Comparison of ENCODE assay signal across 21 mouse cellular contexts in genomic region chr7:63861123-63861522, GRCm38 (mm10). TPM values are rescaled to one million over a fixed set of nuclear protein-coding genes. Genes with fewer than 3 reads are reported as not detected.
DNase-seq lines count a peak whose midpoint lies in the region; ATAC-seq and TF ChIP-seq lines count a peak whose summit lies in the region.
"Had no signal": no experiment of that assay in that cellular context is flagged by ENCODE, and none has a peak within 500 bp of the region (broad histone marks: within the 10 kb centered on the region; RNA-seq: fewer than 3 reads in every experiment).

No protein-coding gene starts in this region.

- TF ChIP-seq CTCF in kidney, postnatal 0 days (IDR thresholded peaks at IDR 0.05; ENCODE audit: low read depth), result no peak
- no peak for TF ChIP-seq CTCF in intestine, postnatal 0 days (IDR thresholded peaks at IDR 0.05; ENCODE audit: low read depth)
- TF ChIP-seq CTCF in stomach, postnatal 0 days (IDR thresholded peaks at IDR 0.05; ENCODE audit: low read depth), result no peak

- no peaks in the 10 kb centered on the region for H3K27me3 ChIP-seq in kidney, postnatal 0 days (ENCODE audit: insufficient read depth, low read length)
- no peaks in the 10 kb centered on the region for H3K27me3 ChIP-seq in kidney, embryonic 14.5 days (ENCODE audit: control insufficient read depth, insufficient read depth, low read length)
- H3K27me3 ChIP-seq in intestine, postnatal 0 days (replicated peaks; ENCODE audit: control insufficient read depth, insufficient read depth, low read length), result no peaks in the 10 kb centered on the region
- H3K27me3 ChIP-seq in stomach, postnatal 0 days (ENCODE audit: control insufficient read depth, insufficient read depth, low read length), result no peaks in the 10 kb centered on the region
- no peaks in the 10 kb centered on the region for H3K27me3 ChIP-seq in midbrain, embryonic 14.5 days (ENCODE audit: control insufficient read depth, insufficient read depth, low read length)
- H3K27me3 ChIP-seq: embryonic facial prominence, embryonic 15.5 days; forebrain, embryonic 15.5 days; heart, embryonic 15.5 days; hindbrain, embryonic 13.5 days had no signal

- H3K9me3 ChIP-seq in kidney, postnatal 0 days (replicated peaks; ENCODE audit: low read length), result no peaks in the 10 kb centered on the region
- H3K9me3 ChIP-seq in kidney, embryonic 14.5 days (ENCODE audit: control insufficient read depth, low read length), result no peaks in the 10 kb centered on the region
- no peaks in the 10 kb centered on the region for H3K9me3 ChIP-seq in intestine, postnatal 0 days (ENCODE audit: control insufficient read depth)
- no peaks in the 10 kb centered on the region for H3K9me3 ChIP-seq in stomach, postnatal 0 days (ENCODE audit: control insufficient read depth, low read length)
- H3K9me3 ChIP-seq in midbrain, embryonic 14.5 days (ENCODE audit: control insufficient read depth, low read length), result no peaks in the 10 kb centered on the region
- H3K9me3 ChIP-seq: embryonic facial prominence, embryonic 15.5 days; forebrain, embryonic 15.5 days; heart, embryonic 15.5 days; hindbrain, embryonic 13.5 days had no signal

- H3K27ac ChIP-seq in kidney, postnatal 0 days, result no peak overlapping the region
- no peak overlapping the region for H3K27ac ChIP-seq in kidney, embryonic 14.5 days (ENCODE audit: low read depth, low read length)
- peak overlapping the region; percentile 55; the same call in 1 of the 2 replicates for H3K27ac ChIP-seq in intestine, postnatal 0 days (ENCODE audit: low read depth, low read length)
- no peak overlapping the region for H3K27ac ChIP-seq in stomach, postnatal 0 days (replicated peaks)
- H3K27ac ChIP-seq in midbrain, embryonic 14.5 days (replicated peaks; ENCODE audit: low read depth, low read length), result no peak overlapping the region
- H3K27ac ChIP-seq: embryonic facial prominence, embryonic 15.5 days; forebrain, embryonic 15.5 days; heart, embryonic 15.5 days; hindbrain, embryonic 13.5 days had no signal

- H3K9ac ChIP-seq in kidney, postnatal 0 days (ENCODE audit: low read depth, low read length), result no peak overlapping the region
- no peak overlapping the region for H3K9ac ChIP-seq in kidney, embryonic 14.5 days (ENCODE audit: low read depth, low read length)
- no peak overlapping the region for H3K9ac ChIP-seq in intestine, postnatal 0 days (ENCODE audit: low read depth, low read length)
- no peak overlapping the region for H3K9ac ChIP-seq in stomach, postnatal 0 days (ENCODE audit: low read length)
- H3K9ac ChIP-seq in midbrain, embryonic 14.5 days (replicated peaks; ENCODE audit: low read length), result no peak overlapping the region
- H3K9ac ChIP-seq: embryonic facial prominence, embryonic 15.5 days; forebrain, embryonic 15.5 days; heart, embryonic 15.5 days; hindbrain, embryonic 13.5 days had no signal

- whole genome bisulfite sequencing in kidney, postnatal 0 days, result 87% methylated on average over 6 of the region's 6 CpGs
- WGBS in kidney, embryonic 14.5 days, result 88% methylated on average over 6 of the region's 6 CpGs
- 58% methylated on average over 6 of the region's 6 CpGs for WGBS in intestine, postnatal 0 days
- WGBS in stomach, postnatal 0 days, result 83% methylated on average over 6 of the region's 6 CpGs
- whole genome bisulfite sequencing in midbrain, embryonic 14.5 days, result 93% methylated on average over 6 of the region's 6 CpGs

- H3K4me2 ChIP-seq in kidney, postnatal 0 days (ENCODE audit: low read length), result no peak overlapping the region
- H3K4me2 ChIP-seq in kidney, embryonic 14.5 days (replicated peaks; ENCODE audit: low read depth, low read length), result no peak overlapping the region
- H3K4me2 ChIP-seq in intestine, postnatal 0 days (replicated peaks; ENCODE audit: low read depth), result no peak overlapping the region
- no peak overlapping the region for H3K4me2 ChIP-seq in stomach, postnatal 0 days (replicated peaks; ENCODE audit: low read depth)
- H3K4me2 ChIP-seq in midbrain, embryonic 14.5 days (ENCODE audit: low read length), result no peak overlapping the region
- H3K4me2 ChIP-seq: embryonic facial prominence, embryonic 15.5 days; forebrain, embryonic 15.5 days; heart, embryonic 15.5 days; hindbrain, embryonic 13.5 days had no signal

- H3K4me3 ChIP-seq in kidney, postnatal 0 days (replicated peaks; ENCODE audit: low read depth, low read length), result no peak overlapping the region
- no peak overlapping the region for H3K4me3 ChIP-seq in kidney, embryonic 14.5 days (ENCODE audit: low read length)
- no peak overlapping the region for H3K4me3 ChIP-seq in intestine, postnatal 0 days (ENCODE audit: low read depth, low read length)
- H3K4me3 ChIP-seq in stomach, postnatal 0 days (ENCODE audit: low read depth, low read length), result no peak overlapping the region
- no peak overlapping the region for H3K4me3 ChIP-seq in midbrain, embryonic 14.5 days (replicated peaks; ENCODE audit: low read depth, low read length)
- H3K4me3 ChIP-seq: embryonic facial prominence, embryonic 15.5 days; erythroblast, embryonic 14.5 days; forebrain, embryonic 15.5 days; heart, embryonic 15.5 days; hindbrain, embryonic 13.5 days had no signal

- DNase-seq in kidney, adult 11 months, result peak; percentile 25
- no peak for DNase-seq in kidney, postnatal 14 days
- no peak for DNase-seq in kidney, postnatal 0 days (ENCODE audit: low spot score)
- DNase-seq in stomach, postnatal 0 days (ENCODE audit: low spot score), result peak; percentile 39
- DNase-seq in midbrain, embryonic 14.5 days, result no peak
- DNase-seq: adrenal gland, adult 2 months; adrenal gland, postnatal 25 days; cerebellum, postnatal 14 days; embryo, embryonic 11 days; gastrocnemius, postnatal 36 days; heart, postnatal 14 days had no signal

- no peak for TF ChIP-seq EP300 in stomach, postnatal 0 days (optimal IDR thresholded peaks at IDR 0.05)

- H3K36me3 ChIP-seq in kidney, postnatal 0 days (ENCODE audit: insufficient read depth, low read length), result no peaks in the 10 kb centered on the region
- no peaks in the 10 kb centered on the region for H3K36me3 ChIP-seq in kidney, embryonic 14.5 days (ENCODE audit: control insufficient read depth, insufficient read depth, low read length)
- no peaks in the 10 kb centered on the region for H3K36me3 ChIP-seq in intestine, postnatal 0 days (ENCODE audit: control insufficient read depth, insufficient read depth)
- no peaks in the 10 kb centered on the region for H3K36me3 ChIP-seq in stomach, postnatal 0 days (ENCODE audit: control insufficient read depth, insufficient read depth, low read length)
- H3K36me3 ChIP-seq in midbrain, embryonic 14.5 days (ENCODE audit: control insufficient read depth, insufficient read depth, low read length), result no peaks in the 10 kb centered on the region
- H3K36me3 ChIP-seq: embryonic facial prominence, embryonic 15.5 days; forebrain, embryonic 15.5 days; heart, embryonic 15.5 days; hindbrain, embryonic 13.5 days had no signal

- ATAC-seq in kidney, postnatal 0 days (replicated peaks; ENCODE audit: low FRiP score, low read depth), result peak; percentile 76
- no peak for ATAC-seq in kidney, embryonic 14.5 days (ENCODE audit: low FRiP score, low TSS enrichment)
- ATAC-seq in intestine, postnatal 0 days, result peak; percentile 91
- peak; percentile 36; the same call in 1 of the 2 replicates for ATAC-seq in stomach, postnatal 0 days (ENCODE audit: low FRiP score, low TSS enrichment)
- no peak for ATAC-seq in midbrain, embryonic 14.5 days (ENCODE audit: low FRiP score, low TSS enrichment)
- ATAC-seq: forebrain, embryonic 15.5 days had no signal

- no peaks in the 10 kb centered on the region for H3K4me1 ChIP-seq in kidney, postnatal 0 days (replicated peaks; ENCODE audit: insufficient read depth, low read length)
- no peaks in the 10 kb centered on the region for H3K4me1 ChIP-seq in kidney, embryonic 14.5 days (ENCODE audit: control insufficient read depth, insufficient read depth, low read length)
- H3K4me1 ChIP-seq in intestine, postnatal 0 days (replicated peaks; ENCODE audit: control insufficient read depth, insufficient read depth, low read length), result no peaks in the 10 kb centered on the region
- no peaks in the 10 kb centered on the region for H3K4me1 ChIP-seq in stomach, postnatal 0 days (replicated peaks; ENCODE audit: control insufficient read depth, insufficient read depth)
- H3K4me1 ChIP-seq in midbrain, embryonic 14.5 days (ENCODE audit: control insufficient read depth, insufficient read depth, low read length), result no peaks in the 10 kb centered on the region; the same call in 1 of the 2 replicates

RNA-seq across cellular contexts. Expression of gene E030018B13Rik, which starts 55.5 kb away (rescaled TPM):
- polyA plus RNA-seq in kidney, postnatal 0 days (2015; fragmentation: Nextera tagmentation; extraction: Ambion mirVana), result not detected in 2 replicates
- polyA plus RNA-seq in kidney, embryonic 14.5 days (2014; fragmentation: Nextera tagmentation; extraction: Ambion mirVana), result 0.35 TPM in 1 of 2 replicates, not detected in the other
- not detected in 2 replicates for polyA plus RNA-seq in intestine, postnatal 0 days (2015; fragmentation: Nextera tagmentation; extraction: Ambion mirVana)
- polyA plus RNA-seq in stomach, postnatal 0 days (2015; fragmentation: Nextera tagmentation; extraction: Ambion mirVana), result not detected in 2 replicates
- polyA plus RNA-seq in midbrain, embryonic 14.5 days (2014; fragmentation: Nextera tagmentation; extraction: Ambion mirVana), result not detected in 2 replicates
- polyA plus RNA-seq: adrenal gland, adult 2 months; cerebellum, adult 2 months; embryonic facial prominence, embryonic 11.5 days; erythroblast, embryonic 14.5 days; forebrain, embryonic 11.5 days; hindbrain, embryonic 13.5 days had no signal

Comparison
In these comparisons a context has a peak if more than half of its experiments do, and no peak if none do; other contexts are left out.
1. DNase-seq: peak in kidney, adult 11 months (single experiment) and stomach, postnatal 0 days (single experiment); none in kidney, postnatal 14 days (single experiment), kidney, postnatal 0 days (single experiment) and midbrain, embryonic 14.5 days (single experiment).
2. ATAC-seq: peak in kidney, postnatal 0 days (single experiment), intestine, postnatal 0 days (single experiment) and stomach, postnatal 0 days (single experiment); none in kidney, embryonic 14.5 days (single experiment) and midbrain, embryonic 14.5 days (single experiment).